8 mouse cellular contexts compared by ENCODE assay signal in the genomic region with DNA sequence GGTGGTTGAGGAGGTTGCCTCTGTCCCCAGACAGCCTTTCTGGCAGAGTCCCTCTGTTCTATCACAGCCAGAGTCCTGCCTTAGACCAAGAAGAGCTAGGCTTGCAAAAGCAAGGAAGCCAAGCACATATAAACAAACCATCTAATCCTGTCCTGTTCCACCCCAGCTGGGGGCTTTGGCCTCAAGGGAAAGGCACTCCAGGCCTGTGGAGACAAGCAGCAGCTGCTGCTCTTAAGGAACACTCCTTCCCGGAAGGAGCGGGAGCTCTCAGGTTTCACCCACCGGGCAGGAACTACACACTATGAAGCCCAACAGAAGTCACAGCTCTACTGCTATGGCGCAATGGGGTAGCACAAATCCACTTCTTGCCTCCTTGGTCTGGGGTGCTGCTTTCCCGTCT.
DNase-seq lines count a peak whose midpoint lies in the region; ATAC-seq and TF ChIP-seq lines count a peak whose summit lies in the region.

No protein-coding gene starts in this region.

- no peak for ATAC-seq in liver, embryonic 12.5 days
- ATAC-seq in stomach, embryonic 14.5 days (ENCODE audit: insufficient number of reproducible peaks, insufficient read depth, low FRiP score, low read depth), result peak; percentile 72

- no peaks in the 10 kb centered on the region for H3K9me3 ChIP-seq in liver, embryonic 12.5 days (replicated peaks)
- H3K9me3 ChIP-seq in stomach, embryonic 14.5 days (ENCODE audit: control insufficient read depth, low read depth, low read length), result no peaks in the 10 kb centered on the region

- H3K4me3 ChIP-seq in liver, adult 2 months (ENCODE audit: insufficient read depth, low read depth, low read length), result no peak overlapping the region
- H3K4me3 ChIP-seq in liver, embryonic 12.5 days, result no peak overlapping the region
- H3K4me3 ChIP-seq in stomach, embryonic 14.5 days (ENCODE audit: low read depth, low read length), result no peak overlapping the region

- no peak overlapping the region for H3K9ac ChIP-seq in liver, adult 2 months (ENCODE audit: low read depth, low read length)
- no peak overlapping the region for H3K9ac ChIP-seq in liver, embryonic 12.5 days
- H3K9ac ChIP-seq in stomach, embryonic 14.5 days (replicated peaks; ENCODE audit: low read depth, low read length), result no peak overlapping the region

- H3K79me2 ChIP-seq in liver, adult 2 months (ENCODE audit: control insufficient read depth, insufficient read depth, low read length), result no peaks in the 10 kb centered on the region

- no peaks in the 10 kb centered on the region for H3K4me1 ChIP-seq in liver, adult 2 months (ENCODE audit: control insufficient read depth, insufficient read depth, low read length)
- H3K4me1 ChIP-seq in liver, embryonic 12.5 days, result no peaks in the 10 kb centered on the region
- 0 out of 2 replicates have a peak, but pooled peaks cover 15% of the 10 kb centered on the region for H3K4me1 ChIP-seq in stomach, embryonic 14.5 days (ENCODE audit: control insufficient read depth, insufficient read depth, low read length)

- no peak overlapping the region for H3K4me2 ChIP-seq in liver, embryonic 12.5 days
- H3K4me2 ChIP-seq in stomach, embryonic 14.5 days (replicated peaks; ENCODE audit: low read depth, low read length), result no peak overlapping the region; the same call in 1 of the 2 replicates

- peak; percentile 18 for DNase-seq in liver, adult 2 months (ENCODE audit: extremely low read depth, low read depth, low spot score)
- DNase-seq in gastrocnemius, postnatal 36 days, result peak; percentile 43 to 56
- DNase-seq in lung, adult 18-20 months, result peak; percentile 44 to 66
- DNase-seq in left cerebral cortex, adult 9 months (ENCODE audit: low spot score in 2 of 2), result no peak
- DNase-seq in right cerebral cortex, adult 2 months (ENCODE audit: low spot score in 2 of 2), result no peak
- DNase-seq in spleen, adult 18-20 months, result no peak

- intact Hi-C loops in gastrocnemius, postnatal 36 days (cut with DNase I), result loop anchor here (1.0 to 5.0 kb wide), 2 partner anchors 51 to 230 kb away; a partner anchor contains a TSS

- no peaks in the 10 kb centered on the region for H3K27me3 ChIP-seq in liver, adult 2 months (ENCODE audit: control insufficient read depth, insufficient read depth, low read length)
- no peaks in the 10 kb centered on the region for H3K27me3 ChIP-seq in liver, embryonic 12.5 days (replicated peaks)
- H3K27me3 ChIP-seq in stomach, embryonic 14.5 days (ENCODE audit: control insufficient read depth, insufficient read depth, low read length), result no peaks in the 10 kb centered on the region

- H3K27ac ChIP-seq in liver, adult 2 months (replicated peaks; ENCODE audit: insufficient read depth, low read depth, low read length), result no peak overlapping the region
- H3K27ac ChIP-seq in liver, embryonic 12.5 days, result no peak overlapping the region
- H3K27ac ChIP-seq in stomach, embryonic 14.5 days (ENCODE audit: low read length), result peak overlapping the region; percentile 68

- no peaks in the 10 kb centered on the region for H3K36me3 ChIP-seq in liver, adult 2 months (ENCODE audit: control insufficient read depth, insufficient read depth, low read length)
- no peaks in the 10 kb centered on the region for H3K36me3 ChIP-seq in liver, embryonic 12.5 days
- no peaks in the 10 kb centered on the region for H3K36me3 ChIP-seq in stomach, embryonic 14.5 days (ENCODE audit: control insufficient read depth, insufficient read depth, low read length)

- TF ChIP-seq CTCF in liver, adult 2 months (IDR thresholded peaks at IDR 0.05; ENCODE audit: low read depth, low read length), result no peak

- 67% methylated on average over 5 of the region's 5 CpGs for WGBS in liver, adult 2 months
- WGBS in liver, embryonic 12.5 days (ENCODE audit: insufficient replicate concordance), result 50% methylated on average over 5 of the region's 5 CpGs
- WGBS in stomach, embryonic 14.5 days, result 20% methylated on average over 5 of the region's 5 CpGs

- no peak for TF ChIP-seq POLR2A in liver, adult 2 months (IDR thresholded peaks at IDR 0.05; ENCODE audit: extremely low read depth, insufficient read depth, low read length)

Comparison
In these comparisons a context has a peak if more than half of its experiments do, and no peak if none do; other contexts are left out.
1. DNase-seq: peak in liver, adult 2 months (single experiment), gastrocnemius, postnatal 36 days (2 of 2) and lung, adult 18-20 months (2 of 2); none in left cerebral cortex, adult 9 months (0 of 2), right cerebral cortex, adult 2 months (0 of 2) and spleen, adult 18-20 months (0 of 2).